Mouse (Mus musculus) midbrain, embryonic 14.5 days (tissue): ENCODE results near the gene Card10. TPM values are rescaled to one million over a fixed set of nuclear protein-coding genes. Genes with fewer than 3 reads are reported as not detected.

Source experiments
- ATAC-seq: fragments of 200-750 bp; cut with Nextera tagmentation; 2 replicates; pipeline ENCODE4 v1.8.0; 2017; ENCODE audit warnings: moderate number of reproducible peaks, moderate library complexity; ENCODE audit not compliant: low FRiP score, low TSS enrichment
- DNase-seq: peaks from one replicate; pipeline ENCODE4 v3.0.0-alpha.2; 2015
- H3K27ac ChIP-seq: fragments of 300-500 bp; sonication (generic); replicated peaks from 2 replicates; pipeline ENCODE4 v1.5.1; 2014; ENCODE audit warnings: mild to moderate bottlenecking, low read depth, low read length, moderate library complexity
- H3K27me3 ChIP-seq: fragments of 300-500 bp; sonication (generic); 2 replicates; pipeline ENCODE4 v1.6.1; 2014; ENCODE audit warnings: low read length, control low read depth, mixed read lengths; ENCODE audit not compliant: control insufficient read depth, insufficient read depth
- H3K36me3 ChIP-seq: fragments of 300-500 bp; sonication (generic); 2 replicates; pipeline ENCODE4 v1.6.1; 2014; ENCODE audit warnings: low read length, control low read depth; ENCODE audit not compliant: control insufficient read depth, insufficient read depth
- H3K4me1 ChIP-seq: fragments of 300-500 bp; sonication (generic); 2 replicates; pipeline ENCODE4 v1.6.1; 2014; ENCODE audit warnings: mild to moderate bottlenecking, antibody characterized with exemption, low read length, control low read depth; ENCODE audit not compliant: control insufficient read depth, insufficient read depth
- H3K4me2 ChIP-seq: fragments of 300-500 bp; sonication (generic); 2 replicates; pipeline ENCODE4 v1.6.1; 2014; ENCODE audit warnings: mild to moderate bottlenecking, low read length, moderate library complexity
- H3K4me3 ChIP-seq: fragments of 300-500 bp; sonication (generic); replicated peaks from 2 replicates; pipeline ENCODE4 v1.5.1; 2014; ENCODE audit warnings: low read depth, low read length
- H3K9ac ChIP-seq: fragments of 300-500 bp; sonication (generic); replicated peaks from 2 replicates; pipeline ENCODE4 v1.6.1; 2014; ENCODE audit warnings: mild to moderate bottlenecking, low read length, moderate library complexity
- H3K9me3 ChIP-seq: fragments of 300-500 bp; sonication (generic); 2 replicates; pipeline ENCODE4 v1.6.1; 2016; ENCODE audit warnings: low read length, control low read depth, mixed read lengths; ENCODE audit not compliant: control insufficient read depth
- WGBS: fragments of 180-500 bp; shearing (Covaris S2); extraction: QIAGEN DNeasy Blood & Tissue Kit; methylation state at CpG from one replicate; pipeline ENCODE4 v1.1.7; 2014; 5-methylcytosine and 5-hydroxymethylcytosine counted together
- polyA plus RNA-seq: library from polyadenylated mRNA; unstranded; fragments of >200 nt; fragmentation: Nextera tagmentation; extraction: Ambion mirVana; gene quantifications from 2 replicates; pipeline ENCODE4 v1.2.1, GENCODE M21; 2014

The Card10 gene
- polyA plus RNA-seq, 1 experiment from 2014 or later = 1.3 TPM

GRCm38 (mm10) chr15:78750608-78751350, 52.1 kb downstream of the Card10 start:
- no peak for DNase-seq

DNA sequence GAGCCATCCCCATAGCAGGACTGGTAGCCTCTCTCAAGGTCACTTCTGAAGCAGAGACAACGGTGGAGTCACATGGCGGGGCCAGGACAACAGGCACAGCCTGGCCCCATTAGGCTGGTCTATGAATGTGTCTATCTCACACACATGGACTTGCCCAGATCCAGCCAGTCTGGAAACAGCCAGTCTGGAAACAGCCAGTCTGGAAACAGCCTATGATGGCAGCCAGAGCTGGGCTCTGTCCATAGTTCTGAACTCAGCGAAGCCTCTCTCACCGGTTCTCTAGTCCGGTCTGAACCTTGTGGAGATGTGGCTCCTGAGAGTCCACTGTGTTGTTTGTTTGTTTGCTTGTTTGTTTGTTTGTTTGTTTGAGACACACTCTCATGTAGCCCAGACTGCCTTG, 53.0 kb downstream of the Card10 start:
- Histone ChIP-seq H3K27ac (no peak overlapping the region), H3K36me3 (no peaks in the 10 kb centered on the region), H3K9me3 (no peaks in the 10 kb centered on the region), H3K4me1 (peaks cover 14% of the 10 kb centered on the region; the same call in 1 of the 2 replicates), H3K4me2 (no peak overlapping the region), H3K4me3 (no peak overlapping the region), H3K9ac (no peak overlapping the region), H3K27me3 (no peaks in the 10 kb centered on the region)
- 62% methylated on average over 5 of the region's 5 CpGs for WGBS
- DNase-seq (no peak), ATAC-seq (no peak)

More at GRCm38 (mm10) chr15:78750608-78751350, 52.1 kb downstream of the Card10 start:
- Histone ChIP-seq H3K36me3 (no peaks in the 10 kb centered on the region), H3K4me3 (no peak overlapping the region), H3K9ac (no peak overlapping the region), H3K27me3 (no peaks in the 10 kb centered on the region), H3K4me2 (no peak overlapping the region), H3K27ac (peak overlapping the region; percentile 38; the same call in 1 of the 2 replicates), H3K9me3 (no peaks in the 10 kb centered on the region), H3K4me1 (peaks cover 14% of the 10 kb centered on the region; the same call in 1 of the 2 replicates)
- ATAC-seq = no peak; the same call in 1 of the 2 replicates
- WGBS = 41% methylated on average over 6 of the region's 6 CpGs

DNA sequence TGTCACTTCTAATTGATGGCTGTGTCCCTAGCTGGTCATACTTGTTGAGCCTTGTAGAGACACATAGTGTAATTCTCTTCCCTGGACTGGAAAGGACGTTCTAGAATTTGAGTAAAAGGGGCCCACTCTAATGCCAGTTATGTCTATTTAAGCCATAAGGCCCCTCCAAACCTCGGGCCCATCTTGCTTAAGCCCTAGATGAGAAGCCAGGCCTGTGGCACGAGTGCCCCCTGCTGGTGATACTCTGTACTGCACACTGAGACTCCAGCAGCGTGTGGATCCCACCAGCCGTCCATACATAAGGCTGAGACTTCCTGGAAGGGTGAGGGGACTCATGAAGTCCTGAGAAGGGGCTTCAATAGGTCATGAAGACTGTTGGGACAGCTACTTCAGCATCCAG, 58.6 kb downstream of the Card10 start:
- 4% methylated on average over 5 of the region's 5 CpGs for WGBS
- H3K36me3 ChIP-seq = no peaks in the 10 kb centered on the region
- no peaks in the 10 kb centered on the region for H3K27me3 ChIP-seq
- H3K4me2 ChIP-seq = no peak overlapping the region
- no peak overlapping the region for H3K9ac ChIP-seq
- H3K4me1 ChIP-seq = 0 out of 2 replicates have a peak, but pooled peaks cover 4% of the 10 kb centered on the region
- no peak overlapping the region for H3K4me3 ChIP-seq
- ATAC-seq = no peak
- no peaks in the 10 kb centered on the region for H3K9me3 ChIP-seq
- no peak overlapping the region for H3K27ac ChIP-seq
- DNase-seq = peak; percentile 91

DNA sequence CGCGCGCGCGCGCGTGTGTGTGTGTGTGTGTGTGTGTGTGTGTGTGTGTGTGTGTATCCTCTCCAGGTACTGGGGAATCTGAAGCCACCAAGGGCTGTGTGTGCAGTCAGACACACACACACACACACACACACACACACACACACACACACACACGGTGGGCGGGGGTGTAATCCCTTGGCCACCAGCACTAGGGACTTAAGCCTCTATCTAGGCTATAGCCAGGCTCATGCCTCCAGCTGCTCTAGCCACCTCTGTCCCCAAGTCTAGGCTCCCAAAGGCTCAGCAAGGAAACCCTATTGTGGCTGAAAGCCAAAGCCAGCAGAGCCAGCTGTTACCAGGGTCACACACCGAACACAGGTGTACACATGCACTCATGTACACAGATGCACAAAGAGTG, 60.0 kb downstream of the Card10 start:
- no peak overlapping the region for H3K27ac ChIP-seq

GRCm38 (mm10) chr15:78740662-78741061, 62.2 kb downstream of the Card10 start:
- H3K9ac ChIP-seq = no peak overlapping the region
- 78% methylated on average over 12 of the region's 12 CpGs for WGBS
- ATAC-seq (no peak), DNase-seq (no peak)
- no peak overlapping the region for H3K4me2 ChIP-seq
- H3K36me3 ChIP-seq = no peaks in the 10 kb centered on the region
- H3K4me3 ChIP-seq = no peak overlapping the region
- peaks cover 25% of the 10 kb centered on the region for H3K4me1 ChIP-seq
- no peak overlapping the region for H3K27ac ChIP-seq
- no peaks in the 10 kb centered on the region for H3K27me3 ChIP-seq
- no peaks in the 10 kb centered on the region for H3K9me3 ChIP-seq

More for the DNA sequence above, 60.0 kb downstream of the Card10 start:
- Histone ChIP-seq H3K4me2 (no peak overlapping the region), H3K4me1 (peaks cover 4% of the 10 kb centered on the region; the same call in 1 of the 2 replicates), H3K4me3 (no peak overlapping the region), H3K9ac (no peak overlapping the region), H3K9me3 (no peaks in the 10 kb centered on the region), H3K27me3 (no peaks in the 10 kb centered on the region), H3K36me3 (no peaks in the 10 kb centered on the region)
- DNase-seq (no peak), ATAC-seq (no peak)
- whole genome bisulfite sequencing = 74% methylated on average over 10 of the region's 10 CpGs

DNA sequence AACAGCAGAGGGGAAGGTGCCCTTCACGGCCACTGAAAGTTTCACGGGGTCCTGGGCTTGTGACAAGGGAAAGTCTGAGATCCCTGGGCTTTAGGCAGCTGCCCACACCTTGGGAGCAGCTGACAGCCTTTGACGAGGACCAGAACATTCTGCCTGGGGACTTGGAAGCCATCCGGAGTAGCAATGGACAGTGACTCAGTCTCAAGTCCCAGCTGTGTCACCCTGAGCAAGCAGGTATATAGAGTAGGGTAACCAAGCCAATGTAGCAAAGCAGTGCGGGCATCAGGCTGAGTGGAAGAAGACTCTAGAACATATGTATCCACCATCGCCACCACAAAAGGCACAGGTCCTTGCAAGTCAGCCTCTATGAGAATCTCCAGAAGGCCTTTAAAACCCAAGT, 65.7 kb downstream of the Card10 start:
- Histone ChIP-seq H3K4me1 (peaks cover 24% of the 10 kb centered on the region), H3K27me3 (no peaks in the 10 kb centered on the region), H3K36me3 (no peaks in the 10 kb centered on the region), H3K27ac (peak overlapping the region; percentile 89), H3K4me2 (no peak overlapping the region), H3K9me3 (no peaks in the 10 kb centered on the region), H3K9ac (peak overlapping the region; percentile 21; the same call in 1 of the 2 replicates), H3K4me3 (no peak overlapping the region)
- ATAC-seq (no peak), DNase-seq (no peak)
- 70% methylated on average over 6 of the region's 6 CpGs for WGBS

GRCm38 (mm10) chr15:78736681-78737100, 66.2 kb downstream of the Card10 start:
- H3K9ac ChIP-seq = peak overlapping the region; percentile 21; the same call in 1 of the 2 replicates
- no peak overlapping the region for H3K4me3 ChIP-seq
- no peaks in the 10 kb centered on the region for H3K36me3 ChIP-seq
- H3K27me3 ChIP-seq = no peaks in the 10 kb centered on the region
- no peak overlapping the region for H3K4me2 ChIP-seq
- ATAC-seq (no peak), DNase-seq (no peak)
- H3K27ac ChIP-seq = peak overlapping the region; percentile 89
- no peaks in the 10 kb centered on the region for H3K9me3 ChIP-seq
- 34% methylated on average over 7 of the region's 7 CpGs for WGBS
- H3K4me1 ChIP-seq = peaks cover 24% of the 10 kb centered on the region

DNA sequence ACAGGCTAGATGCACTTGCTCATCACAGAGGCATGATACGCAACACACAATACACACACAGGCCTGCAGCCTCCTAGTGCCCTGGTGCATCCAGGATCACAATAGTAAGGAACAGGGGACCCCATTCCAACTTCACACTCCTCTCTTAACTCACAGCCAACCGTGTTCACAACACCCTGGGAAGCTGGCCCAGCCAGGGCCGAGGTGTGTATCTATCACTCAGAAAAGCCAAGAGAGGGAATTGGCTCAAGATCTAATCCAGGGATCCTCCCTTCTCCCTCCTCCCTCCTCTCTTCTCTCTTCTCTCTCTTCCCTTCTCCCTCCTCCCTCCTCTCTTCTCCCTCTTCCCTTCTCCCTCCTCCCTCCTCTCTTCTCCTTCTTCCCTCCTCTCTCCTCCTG, 66.7 kb downstream of the Card10 start:
- Histone ChIP-seq H3K9me3 (no peaks in the 10 kb centered on the region), H3K27me3 (no peaks in the 10 kb centered on the region), H3K4me1 (peaks cover 24% of the 10 kb centered on the region), H3K4me2 (no peak overlapping the region), H3K9ac (no peak overlapping the region), H3K4me3 (no peak overlapping the region), H3K36me3 (no peaks in the 10 kb centered on the region), H3K27ac (peak overlapping the region; percentile 89)
- no peak for DNase-seq
- 64% methylated on average over 3 of the region's 3 CpGs for WGBS
- ATAC-seq = no peak
